Mouse (Mus musculus): Measurements from ENCODE around the gene Enkd1. TPM values are rescaled to one million over a fixed set of nuclear protein-coding genes. Genes with fewer than 3 reads are reported as not detected.

The Enkd1 gene
- polyA plus RNA-seq, 1 experiment from 2014 or later = 10.1 TPM

- Histone ChIP-seq H3K27me3 (ENCODE audit: control insufficient read depth, insufficient read depth, low read length) (no peaks in the 10 kb centered on the region), H3K4me2 (ENCODE audit: low read length) (peak overlapping the region; percentile 89), H3K36me3 (ENCODE audit: control insufficient read depth, insufficient read depth, low read length) (peaks cover 42% of the 10 kb centered on the region), H3K27ac (replicated peaks in 1 of 2; ENCODE audit: control insufficient read depth in 1 of 2, insufficient read depth in 1 of 2, low read depth in 2 of 2, low read length in 2 of 2) (peak overlapping the region in 1 of 2 experiments; percentile 92; a peak in 1 of 4 replicates), H3K4me1 (ENCODE audit: control insufficient read depth in 2 of 2, insufficient read depth in 2 of 2, low read length in 2 of 2) (peaks cover 9 to 16% of the 10 kb centered on the region in 2 experiments; a peak in 3 of 4 replicates), H3K9me3 (ENCODE audit: control insufficient read depth, low read length) (no peaks in the 10 kb centered on the region), H3K9ac (ENCODE audit: low read length) (peak overlapping the region; percentile 73), H3K4me3 (ENCODE audit: control insufficient read depth in 1 of 2, insufficient read depth in 1 of 2, low read depth in 1 of 2, low read length in 2 of 2) (peak overlapping the region; percentile 51 to 76)
- no peak for ATAC-seq (ENCODE audit: insufficient number of reproducible peaks, insufficient read depth, low FRiP score, low read depth)
- 37% methylated on average over 18 of the region's 18 CpGs for WGBS
These were observed 6.0 kb downstream of the Enkd1 start for GRCm38 (mm10) chr8:105702001-105702401.

GRCm38 (mm10) chr8:105700966-105701824, 6.8 kb downstream of the Enkd1 start, which contains the start of the genes Acd and Pard6a:
TSS of gene Acd (minus strand) at chr8:105701102.
TSS of gene Pard6a (plus strand) at chr8:105701148.
- peak within 1 kb of the TSS; percentile 89 for H3K4me2 ChIP-seq (ENCODE audit: low read length)
- H3K4me3 ChIP-seq (ENCODE audit: control insufficient read depth in 1 of 2, insufficient read depth in 1 of 2, low read depth in 1 of 2, low read length in 2 of 2) = peak within 1 kb of the TSS; percentile 51 to 76
- under 1% methylated on average over 60 of the region's 60 CpGs for WGBS
- no peaks in the 10 kb centered on the region for H3K27me3 ChIP-seq (ENCODE audit: control insufficient read depth, insufficient read depth, low read length)
- peaks cover 46% of the 10 kb centered on the region for H3K36me3 ChIP-seq (ENCODE audit: control insufficient read depth, insufficient read depth, low read length)
- peak within 1 kb of the TSS; percentile 73 for H3K9ac ChIP-seq (ENCODE audit: low read length)
- peaks cover 9 to 14% of the 10 kb centered on the region in 2 experiments; a peak in 3 of 4 replicates for H3K4me1 ChIP-seq (ENCODE audit: control insufficient read depth in 2 of 2, insufficient read depth in 2 of 2, low read length in 2 of 2)
- H3K9me3 ChIP-seq (ENCODE audit: control insufficient read depth, low read length) = no peaks in the 10 kb centered on the region
- H3K27ac ChIP-seq (replicated peaks in 1 of 2; ENCODE audit: control insufficient read depth in 1 of 2, insufficient read depth in 1 of 2, low read depth in 2 of 2, low read length in 2 of 2) = peak within 1 kb of the TSS; percentile 92
- ATAC-seq (ENCODE audit: insufficient number of reproducible peaks, insufficient read depth, low FRiP score, low read depth) = peak; percentile 75

GRCm38 (mm10) chr8:105700566-105700965, 7.4 kb downstream of the Enkd1 start:
- peak; percentile 24 for ATAC-seq (ENCODE audit: insufficient number of reproducible peaks, insufficient read depth, low FRiP score, low read depth)
- 0% methylated on average over 21 of the region's 21 CpGs for WGBS
- peak overlapping the region; percentile 51 to 76 for H3K4me3 ChIP-seq (ENCODE audit: control insufficient read depth in 1 of 2, insufficient read depth in 1 of 2, low read depth in 1 of 2, low read length in 2 of 2)
- peaks cover 9 to 14% of the 10 kb centered on the region in 2 experiments; a peak in 3 of 4 replicates for H3K4me1 ChIP-seq (ENCODE audit: control insufficient read depth in 2 of 2, insufficient read depth in 2 of 2, low read length in 2 of 2)
- H3K36me3 ChIP-seq (ENCODE audit: control insufficient read depth, insufficient read depth, low read length) = peaks cover 46% of the 10 kb centered on the region
- H3K27ac ChIP-seq (replicated peaks in 1 of 2; ENCODE audit: control insufficient read depth in 1 of 2, insufficient read depth in 1 of 2, low read depth in 2 of 2, low read length in 2 of 2) = peak overlapping the region; percentile 18 to 92; a peak in 3 of 4 replicates
- H3K27me3 ChIP-seq (ENCODE audit: control insufficient read depth, insufficient read depth, low read length) = no peaks in the 10 kb centered on the region
- H3K9me3 ChIP-seq (ENCODE audit: control insufficient read depth, low read length) = no peaks in the 10 kb centered on the region
- H3K9ac ChIP-seq (ENCODE audit: low read length) = peak overlapping the region; percentile 73
- peak overlapping the region; percentile 89 for H3K4me2 ChIP-seq (ENCODE audit: low read length)

- H3K4me2 ChIP-seq (ENCODE audit: low read length) = peak overlapping the region; percentile 89
- no peak for ATAC-seq (ENCODE audit: insufficient number of reproducible peaks, insufficient read depth, low FRiP score, low read depth)
- no peak overlapping the region for H3K27ac ChIP-seq (replicated peaks in 1 of 2; ENCODE audit: control insufficient read depth in 1 of 2, insufficient read depth in 1 of 2, low read depth in 2 of 2, low read length in 2 of 2)
- peaks cover 4% of the 10 kb centered on the region; the same call in 1 of the 2 replicates for H3K27me3 ChIP-seq (ENCODE audit: control insufficient read depth, insufficient read depth, low read length)
- peak overlapping the region; percentile 73 for H3K9ac ChIP-seq (ENCODE audit: low read length)
- H3K4me3 ChIP-seq (ENCODE audit: control insufficient read depth in 1 of 2, insufficient read depth in 1 of 2, low read depth in 1 of 2, low read length in 2 of 2) = peak overlapping the region in 1 of 2 experiments; percentile 51; a peak in 2 of 4 replicates
- WGBS = 86% methylated on average over 11 of the region's 11 CpGs
- H3K9me3 ChIP-seq (ENCODE audit: control insufficient read depth, low read length) = no peaks in the 10 kb centered on the region
- peaks cover 9 to 14% of the 10 kb centered on the region in 2 experiments; a peak in 3 of 4 replicates for H3K4me1 ChIP-seq (ENCODE audit: control insufficient read depth in 2 of 2, insufficient read depth in 2 of 2, low read length in 2 of 2)
- peaks cover 46% of the 10 kb centered on the region for H3K36me3 ChIP-seq (ENCODE audit: control insufficient read depth, insufficient read depth, low read length)
These were observed 8.4 kb downstream of the Enkd1 start for GRCm38 (mm10) chr8:105699488-105700215.

- H3K4me3 ChIP-seq (ENCODE audit: control insufficient read depth in 1 of 2, insufficient read depth in 1 of 2, low read depth in 1 of 2, low read length in 2 of 2) = no peak overlapping the region
- 93% methylated on average over 5 of the region's 5 CpGs for WGBS
- no peak overlapping the region for H3K9ac ChIP-seq (ENCODE audit: low read length)
- H3K27ac ChIP-seq (replicated peaks in 1 of 2; ENCODE audit: control insufficient read depth in 1 of 2, insufficient read depth in 1 of 2, low read depth in 2 of 2, low read length in 2 of 2) = no peak overlapping the region
- peaks cover 42% of the 10 kb centered on the region for H3K36me3 ChIP-seq (ENCODE audit: control insufficient read depth, insufficient read depth, low read length)
- H3K9me3 ChIP-seq (ENCODE audit: control insufficient read depth, low read length) = no peaks in the 10 kb centered on the region
- H3K27me3 ChIP-seq (ENCODE audit: control insufficient read depth, insufficient read depth, low read length) = peaks cover 4% of the 10 kb centered on the region; the same call in 1 of the 2 replicates
- ATAC-seq (ENCODE audit: insufficient number of reproducible peaks, insufficient read depth, low FRiP score, low read depth) = no peak
- H3K4me1 ChIP-seq (ENCODE audit: control insufficient read depth in 2 of 2, insufficient read depth in 2 of 2, low read length in 2 of 2) = peaks cover 15 to 19% of the 10 kb centered on the region in 2 experiments; a peak in 3 of 4 replicates
- H3K4me2 ChIP-seq (ENCODE audit: low read length) = no peak overlapping the region
These were observed 9.3 kb downstream of the Enkd1 start for GRCm38 (mm10) chr8:105698734-105699133.

GRCm38 (mm10) chr8:105697196-105697780, 10.7 kb downstream of the Enkd1 start:
- peaks cover 15 to 19% of the 10 kb centered on the region in 2 experiments; a peak in 3 of 4 replicates for H3K4me1 ChIP-seq (ENCODE audit: control insufficient read depth in 2 of 2, insufficient read depth in 2 of 2, low read length in 2 of 2)
- H3K9me3 ChIP-seq (ENCODE audit: control insufficient read depth, low read length) = peaks cover 4% of the 10 kb centered on the region; the same call in 1 of the 2 replicates
- peaks cover 30% of the 10 kb centered on the region for H3K36me3 ChIP-seq (ENCODE audit: control insufficient read depth, insufficient read depth, low read length)
- H3K4me3 ChIP-seq (ENCODE audit: control insufficient read depth in 1 of 2, insufficient read depth in 1 of 2, low read depth in 1 of 2, low read length in 2 of 2) = no peak overlapping the region
- no peak overlapping the region for H3K4me2 ChIP-seq (ENCODE audit: low read length)
- peaks cover 4% of the 10 kb centered on the region; the same call in 1 of the 2 replicates for H3K27me3 ChIP-seq (ENCODE audit: control insufficient read depth, insufficient read depth, low read length)
- H3K27ac ChIP-seq (replicated peaks in 1 of 2; ENCODE audit: control insufficient read depth in 1 of 2, insufficient read depth in 1 of 2, low read depth in 2 of 2, low read length in 2 of 2) = no peak overlapping the region
- H3K9ac ChIP-seq (ENCODE audit: low read length) = no peak overlapping the region
- 89% methylated on average over 17 of the region's 17 CpGs for WGBS
- ATAC-seq (ENCODE audit: insufficient number of reproducible peaks, insufficient read depth, low FRiP score, low read depth) = no peak

Data from heart, embryonic 14.5 days (tissue).